Mouse (Mus musculus): Measurements from ENCODE around the gene Olfr521. TPM values are rescaled to one million over a fixed set of nuclear protein-coding genes. Genes with fewer than 3 reads are reported as not detected.
"Not testable (repeated sequence)": the region's sequence is repeated elsewhere in the genome, so short reads cannot be mapped to it uniquely, and the experiment has no call there.

Olfr521 gene
- not detected in 2 replicates for polyA plus RNA-seq (2015; fragmentation: Nextera tagmentation; extraction: Ambion mirVana)

DNA sequence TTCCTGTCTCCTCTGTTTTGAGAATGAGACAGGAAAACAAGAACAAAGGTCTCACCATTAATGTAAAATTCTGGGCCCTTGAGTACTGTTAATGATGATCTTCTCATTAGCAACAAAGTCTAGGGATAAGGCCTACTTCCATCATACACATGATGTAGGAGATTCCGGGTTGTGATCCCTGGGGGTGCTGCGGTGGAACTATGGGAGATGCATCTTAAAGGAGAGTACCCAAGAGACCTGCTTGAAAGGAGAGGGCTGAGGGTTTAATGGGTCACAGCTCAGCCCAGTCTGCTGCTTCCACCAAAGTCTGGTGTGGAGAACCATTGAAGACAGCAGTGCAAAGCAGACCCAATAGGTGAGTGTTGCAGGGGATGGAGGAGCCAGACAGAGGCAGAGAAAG is at the start of gene Olfr521:
TSS of gene Olfr521 (plus strand) at position 301 of the 400 bp plus-strand sequence.
- Histone ChIP-seq H3K36me3 (no peaks in the 10 kb centered on the region), H3K4me1 (no peaks in the 10 kb centered on the region), H3K27me3 (no peaks in the 10 kb centered on the region), H3K27ac (no peak within 1 kb of the TSS), H3K4me2 (no peak within 1 kb of the TSS), H3K4me3 (no peak within 1 kb of the TSS), H3K9ac (no peak within 1 kb of the TSS), H3K9me3 (peaks cover 18% of the 10 kb centered on the region)
- no peak for ATAC-seq (ENCODE audit: insufficient number of reproducible peaks, insufficient read depth, low FRiP score, low TSS enrichment, low read depth)
- 92% methylated on average over 2 of the region's 2 CpGs for WGBS

DNA sequence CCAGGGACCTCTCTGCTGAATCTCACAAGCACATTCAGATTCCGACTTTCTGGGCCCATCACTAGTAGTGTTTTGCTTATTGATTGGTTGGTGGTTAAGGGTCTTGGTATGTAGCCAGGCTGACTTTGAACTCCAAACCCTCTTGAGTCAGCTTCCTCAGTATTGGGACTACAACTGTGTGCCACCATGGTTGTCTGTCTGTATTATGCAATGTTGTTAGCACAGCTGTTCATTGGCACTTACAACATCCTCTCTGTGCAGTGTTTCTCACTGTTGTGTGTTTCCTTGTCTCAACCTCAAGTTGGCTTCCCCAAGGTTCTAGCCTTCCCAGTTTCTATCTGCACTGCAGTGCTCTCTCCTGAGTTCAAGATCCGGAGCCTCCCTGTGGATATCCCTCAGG is 46.8 kb upstream of the Olfr521 start:
- Histone ChIP-seq H3K9ac (no peak overlapping the region), H3K4me3 (no peak overlapping the region), H3K27ac (no peak overlapping the region), H3K4me2 (no peak overlapping the region), H3K4me1 (no peaks in the 10 kb centered on the region), H3K36me3 (no peaks in the 10 kb centered on the region), H3K27me3 (no peaks in the 10 kb centered on the region), H3K9me3 (0 out of 2 replicates have a peak, but pooled peaks cover 5% of the 10 kb centered on the region)
- no peak for ATAC-seq (ENCODE audit: insufficient number of reproducible peaks, insufficient read depth, low FRiP score, low TSS enrichment, low read depth)
- 69% methylated on average over 2 of the region's 2 CpGs for WGBS

DNA sequence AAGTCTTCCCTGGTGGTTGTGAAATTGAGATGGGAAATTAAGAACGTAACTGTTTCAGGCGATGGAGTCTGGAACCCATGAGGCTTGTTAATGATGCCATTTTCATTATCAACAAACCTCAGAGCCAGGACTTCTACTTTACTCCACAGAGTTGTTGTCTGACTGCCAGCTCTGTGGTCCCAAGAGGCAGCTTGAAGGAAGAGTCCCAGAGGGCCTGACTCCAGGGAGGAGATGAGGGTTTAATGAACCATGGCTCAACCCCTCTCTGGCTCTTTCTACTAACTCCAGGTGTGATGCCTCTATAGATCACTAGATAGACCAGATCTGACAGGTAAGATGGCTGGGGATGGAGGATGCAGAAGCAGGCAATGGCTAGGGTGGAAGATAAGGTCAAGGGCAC is 33.3 kb upstream of the Olfr521 start, which contains the start of gene Olfr520:
TSS of gene Olfr520 (plus strand) at position 301 of the 400 bp plus-strand sequence.
- H3K4me3 ChIP-seq: no peak within 1 kb of the TSS
- H3K9ac ChIP-seq: no peak within 1 kb of the TSS
- no peak within 1 kb of the TSS for H3K27ac ChIP-seq
- H3K4me2 ChIP-seq: no peak within 1 kb of the TSS
- ATAC-seq (ENCODE audit: insufficient number of reproducible peaks, insufficient read depth, low FRiP score, low TSS enrichment, low read depth): no peak
- 87% methylated on average over 2 of the region's 2 CpGs for WGBS
- no peaks in the 10 kb centered on the region for H3K4me1 ChIP-seq
- no peaks in the 10 kb centered on the region for H3K9me3 ChIP-seq
- no peaks in the 10 kb centered on the region for H3K36me3 ChIP-seq
- H3K27me3 ChIP-seq: no peaks in the 10 kb centered on the region

DNA sequence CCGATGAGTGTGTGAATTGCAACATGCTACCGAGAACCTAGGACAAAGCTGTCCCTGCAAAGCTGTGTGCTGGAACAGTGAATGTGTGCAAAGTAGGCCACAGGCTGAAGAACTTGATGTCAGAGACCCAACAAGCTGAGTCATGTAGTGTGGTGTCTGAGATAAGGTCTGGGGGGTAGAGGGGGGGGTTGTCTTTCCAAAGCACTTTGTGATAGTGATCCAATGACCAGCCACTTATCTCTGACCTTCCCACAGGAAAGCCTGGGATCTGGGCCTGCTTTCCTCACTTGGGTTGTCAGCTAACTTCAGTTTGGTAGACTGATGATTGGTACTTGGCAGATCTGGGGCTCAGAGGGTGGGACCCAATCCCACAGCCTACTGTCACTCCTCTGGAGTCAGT is 28.7 kb upstream of the Olfr521 start:
- Histone ChIP-seq H3K27ac (no peak overlapping the region), H3K4me1 (0 out of 2 replicates have a peak, but pooled peaks cover 4% of the 10 kb centered on the region), H3K4me3 (no peak overlapping the region), H3K27me3 (no peaks in the 10 kb centered on the region), H3K36me3 (no peaks in the 10 kb centered on the region), H3K9me3 (no peaks in the 10 kb centered on the region), H3K9ac (no peak overlapping the region), H3K4me2 (no peak overlapping the region)
- 96% methylated on average over 2 of the region's 2 CpGs for WGBS
- no peak for ATAC-seq (ENCODE audit: insufficient number of reproducible peaks, insufficient read depth, low FRiP score, low TSS enrichment, low read depth)

DNA sequence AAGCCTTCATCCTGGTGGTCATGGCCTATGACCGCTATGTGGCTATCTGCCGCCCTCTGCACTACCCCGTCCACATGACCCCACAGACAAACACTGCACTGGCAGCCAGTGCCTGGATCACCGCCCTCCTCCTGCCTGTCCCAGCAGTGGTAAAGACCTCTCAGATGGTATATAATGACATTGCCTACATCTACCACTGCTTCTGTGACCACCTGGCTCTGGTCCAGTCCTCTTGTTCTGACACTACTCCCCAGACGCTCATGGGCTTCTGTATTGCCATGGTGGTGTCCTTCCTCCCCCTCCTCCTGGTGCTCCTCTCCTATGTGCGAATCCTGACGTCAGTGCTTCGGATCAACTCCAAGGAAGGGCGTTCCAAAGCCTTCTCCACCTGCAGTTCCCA is 27.8 kb upstream of the Olfr521 start:
- 90% methylated on average over 9 of the region's 9 CpGs for WGBS
- H3K9me3 ChIP-seq; H3K36me3 ChIP-seq; ATAC-seq (ENCODE audit: insufficient number of reproducible peaks, insufficient read depth, low FRiP score, low TSS enrichment, low read depth); H3K27ac ChIP-seq; H3K4me1 ChIP-seq; H3K4me2 ChIP-seq; H3K9ac ChIP-seq; H3K27me3 ChIP-seq; H3K4me3 ChIP-seq: not testable (repeated sequence)

DNA sequence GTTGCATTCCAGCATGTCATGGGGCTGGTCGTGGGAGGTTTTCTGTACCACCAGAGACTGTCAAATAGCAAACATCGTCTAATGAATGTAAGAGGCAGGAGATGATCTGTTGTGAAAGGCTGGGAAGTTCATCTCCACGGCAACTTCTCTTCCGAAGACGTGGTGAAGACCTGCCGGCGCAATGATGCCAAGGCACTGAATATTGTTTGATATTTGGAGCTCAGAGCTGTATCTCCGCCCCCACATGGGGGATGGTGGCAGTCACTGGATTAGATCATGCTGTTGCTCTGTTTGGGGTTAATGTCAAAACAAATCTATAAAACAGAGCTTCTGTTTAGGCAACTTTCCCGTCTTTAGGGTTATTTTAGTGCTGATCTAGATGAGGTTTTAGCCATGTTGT is 24.0 kb upstream of the Olfr521 start:
- Histone ChIP-seq H3K27ac (no peak overlapping the region), H3K36me3 (no peaks in the 10 kb centered on the region), H3K4me3 (no peak overlapping the region), H3K4me1 (0 out of 2 replicates have a peak, but pooled peaks cover 5% of the 10 kb centered on the region), H3K9me3 (no peaks in the 10 kb centered on the region), H3K9ac (no peak overlapping the region), H3K4me2 (no peak overlapping the region), H3K27me3 (no peaks in the 10 kb centered on the region)
- ATAC-seq (ENCODE audit: insufficient number of reproducible peaks, insufficient read depth, low FRiP score, low TSS enrichment, low read depth): no peak
- 60% methylated on average over 9 of the region's 9 CpGs for WGBS

DNA sequence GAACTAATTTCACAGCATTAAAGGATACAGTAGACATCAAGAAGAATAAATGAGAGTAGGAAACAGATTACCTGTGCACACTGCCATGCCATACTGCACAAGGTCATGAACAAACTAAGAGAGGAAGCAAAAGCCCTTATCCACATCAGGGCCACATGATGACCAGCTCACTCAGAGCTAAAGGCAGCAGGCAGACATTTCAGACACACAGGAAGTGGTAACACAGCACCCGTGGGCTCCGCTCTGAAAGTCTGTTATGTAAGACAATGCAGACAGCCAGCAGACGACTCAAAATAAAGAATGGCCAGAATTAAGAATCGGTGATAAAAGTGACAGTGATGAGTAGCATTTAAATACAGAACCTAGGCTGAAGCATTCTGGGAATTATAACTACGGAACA is 18.1 kb downstream of the Olfr521 start:
- WGBS: 76% methylated on average over 5 of the region's 5 CpGs
- H3K9ac ChIP-seq: no peak overlapping the region
- H3K27me3 ChIP-seq: no peaks in the 10 kb centered on the region
- H3K4me1 ChIP-seq: no peaks in the 10 kb centered on the region
- H3K9me3 ChIP-seq: no peaks in the 10 kb centered on the region
- H3K27ac ChIP-seq: no peak overlapping the region
- no peak overlapping the region for H3K4me3 ChIP-seq
- H3K4me2 ChIP-seq: no peak overlapping the region
- no peak for ATAC-seq (ENCODE audit: insufficient number of reproducible peaks, insufficient read depth, low FRiP score, low TSS enrichment, low read depth)
- no peaks in the 10 kb centered on the region for H3K36me3 ChIP-seq

DNA sequence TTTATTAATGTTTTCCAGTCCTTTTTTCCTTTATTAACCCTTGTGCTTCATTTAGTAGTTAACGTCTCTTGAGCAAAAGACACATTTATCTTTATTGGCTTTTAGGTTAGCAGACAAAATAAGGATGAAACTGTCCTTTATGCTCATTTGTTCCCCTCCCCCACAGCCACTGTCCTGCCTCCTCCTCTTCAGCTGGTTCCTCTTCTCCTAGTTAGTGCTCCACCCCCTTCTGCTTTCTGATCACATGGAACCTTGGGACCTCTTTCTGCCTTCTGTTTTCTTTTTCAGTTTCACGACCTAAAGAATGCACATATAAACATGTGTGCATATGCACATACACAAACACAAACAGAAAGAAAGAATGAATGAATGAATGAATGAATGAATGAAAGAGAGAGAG is 18.6 kb downstream of the Olfr521 start:
- 68% methylated on average over 2 of the region's 2 CpGs for WGBS
- Histone ChIP-seq H3K4me3 (no peak overlapping the region), H3K27me3 (no peaks in the 10 kb centered on the region), H3K36me3 (no peaks in the 10 kb centered on the region), H3K27ac (no peak overlapping the region), H3K4me2 (no peak overlapping the region), H3K9ac (no peak overlapping the region), H3K9me3 (no peaks in the 10 kb centered on the region), H3K4me1 (no peaks in the 10 kb centered on the region)
- ATAC-seq (ENCODE audit: insufficient number of reproducible peaks, insufficient read depth, low FRiP score, low TSS enrichment, low read depth): no peak

DNA sequence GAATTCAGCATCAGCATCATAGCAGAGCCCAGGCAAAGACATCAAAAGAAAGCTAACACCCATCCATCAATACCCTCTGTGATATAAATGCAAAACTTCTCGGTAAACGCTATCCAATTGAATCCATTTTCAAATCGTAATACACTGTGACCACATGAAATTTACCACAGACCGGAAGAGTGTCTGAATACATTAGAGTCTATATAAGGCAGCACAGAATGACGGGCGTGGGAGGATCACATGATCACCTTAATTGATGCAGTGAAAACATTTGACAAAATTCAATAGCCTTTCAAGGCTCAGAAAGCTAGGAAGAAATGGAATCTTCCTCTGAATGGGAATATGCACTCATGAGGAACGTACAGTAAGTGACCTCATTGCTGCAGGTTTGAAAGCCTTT is 20.1 kb downstream of the Olfr521 start:
- no peak for ATAC-seq (ENCODE audit: insufficient number of reproducible peaks, insufficient read depth, low FRiP score, low TSS enrichment, low read depth)
- H3K27ac ChIP-seq: no peak overlapping the region
- H3K9me3 ChIP-seq: no peaks in the 10 kb centered on the region
- H3K4me1 ChIP-seq: 0 out of 2 replicates have a peak, but pooled peaks cover 6% of the 10 kb centered on the region
- H3K4me3 ChIP-seq: no peak overlapping the region
- H3K27me3 ChIP-seq: no peaks in the 10 kb centered on the region
- H3K4me2 ChIP-seq: no peak overlapping the region
- WGBS: 57% methylated on average over 7 of the region's 7 CpGs
- H3K36me3 ChIP-seq: no peaks in the 10 kb centered on the region
- no peak overlapping the region for H3K9ac ChIP-seq

DNA sequence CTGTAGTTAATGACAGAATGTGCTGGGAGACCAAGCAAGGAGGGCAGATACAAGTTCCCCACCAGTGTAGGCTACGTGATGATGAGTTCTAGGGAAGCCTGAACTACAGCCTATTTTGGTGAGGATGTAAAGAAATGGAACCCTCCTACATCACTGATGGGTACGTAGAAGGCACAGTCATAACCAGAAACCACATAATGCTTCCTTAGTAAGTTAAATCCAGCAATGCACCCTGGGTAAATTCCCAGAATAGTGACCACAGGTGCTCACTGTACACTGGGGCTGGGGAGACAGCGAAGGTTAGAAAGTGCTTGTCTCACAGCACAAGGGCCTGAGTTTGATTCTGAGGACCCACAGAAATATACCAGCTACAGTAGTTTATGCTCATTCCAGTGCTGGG is 22.2 kb downstream of the Olfr521 start:
- no peak overlapping the region for H3K4me3 ChIP-seq
- H3K9me3 ChIP-seq: no peaks in the 10 kb centered on the region
- no peak overlapping the region for H3K9ac ChIP-seq
- WGBS: 77% methylated on average over 3 of the region's 3 CpGs
- peaks cover 9% of the 10 kb centered on the region; the same call in 1 of the 2 replicates for H3K4me1 ChIP-seq
- no peak overlapping the region for H3K27ac ChIP-seq
- no peak for ATAC-seq (ENCODE audit: insufficient number of reproducible peaks, insufficient read depth, low FRiP score, low TSS enrichment, low read depth)
- no peaks in the 10 kb centered on the region for H3K27me3 ChIP-seq
- no peaks in the 10 kb centered on the region for H3K36me3 ChIP-seq
- H3K4me2 ChIP-seq: no peak overlapping the region

DNA sequence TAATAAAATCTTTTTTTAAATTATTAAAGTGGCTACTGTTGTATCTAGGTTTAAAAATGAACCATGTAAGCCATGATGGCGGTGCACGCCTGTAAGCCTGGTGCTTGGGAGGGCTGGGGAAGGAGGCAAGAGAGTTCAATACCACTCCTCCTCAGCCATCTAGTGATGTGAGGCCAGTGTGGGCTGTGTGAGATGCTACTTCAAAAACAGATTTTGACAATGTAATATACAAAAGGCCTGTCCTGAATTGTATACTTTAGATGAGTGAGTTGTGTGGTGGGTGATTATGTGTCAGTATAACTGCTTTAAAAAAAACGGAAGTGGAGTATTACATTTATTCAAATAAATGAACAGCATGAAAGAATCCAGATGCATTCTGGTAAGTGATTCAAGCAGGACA is 23.5 kb downstream of the Olfr521 start:
- H3K9me3 ChIP-seq: no peaks in the 10 kb centered on the region
- H3K27ac ChIP-seq: no peak overlapping the region
- H3K4me2 ChIP-seq: no peak overlapping the region
- H3K36me3 ChIP-seq: no peaks in the 10 kb centered on the region
- no peak overlapping the region for H3K9ac ChIP-seq
- H3K27me3 ChIP-seq: no peaks in the 10 kb centered on the region; the same call in 1 of the 2 replicates
- peaks cover 9% of the 10 kb centered on the region; the same call in 1 of the 2 replicates for H3K4me1 ChIP-seq
- no peak for ATAC-seq (ENCODE audit: insufficient number of reproducible peaks, insufficient read depth, low FRiP score, low TSS enrichment, low read depth)
- no peak overlapping the region for H3K4me3 ChIP-seq
- 85% methylated on average over 3 of the region's 3 CpGs for WGBS

DNA sequence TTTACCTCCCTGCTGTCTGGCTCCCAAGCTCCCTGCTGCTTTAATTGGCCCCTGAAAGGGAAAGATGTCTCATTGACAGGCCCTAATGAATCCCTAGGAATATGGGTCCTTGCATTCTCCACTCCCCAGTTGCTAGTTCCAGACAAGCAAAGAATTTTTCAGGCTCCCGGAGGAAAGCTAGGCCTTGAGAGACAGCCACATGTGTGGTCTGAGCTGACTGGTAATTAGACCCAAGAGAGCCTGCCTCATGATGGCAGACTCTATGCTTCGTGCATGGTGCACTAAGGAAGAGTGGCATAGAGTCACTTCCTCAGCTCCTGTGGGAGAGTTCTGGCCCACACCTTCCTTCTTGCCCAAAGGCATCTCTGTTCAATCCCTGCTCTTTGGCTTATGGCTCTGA is 24.6 kb downstream of the Olfr521 start:
- H3K9ac ChIP-seq: no peak overlapping the region
- no peak for ATAC-seq (ENCODE audit: insufficient number of reproducible peaks, insufficient read depth, low FRiP score, low TSS enrichment, low read depth)
- WGBS: 29% methylated on average over 2 of the region's 2 CpGs

More for the DNA sequence above, 24.6 kb downstream of the Olfr521 start:
- H3K4me1 ChIP-seq: peaks cover 9% of the 10 kb centered on the region; the same call in 1 of the 2 replicates
- no peak overlapping the region for H3K4me2 ChIP-seq
- H3K4me3 ChIP-seq: no peak overlapping the region
- no peaks in the 10 kb centered on the region for H3K36me3 ChIP-seq
- H3K27me3 ChIP-seq: no peaks in the 10 kb centered on the region; the same call in 1 of the 2 replicates
- H3K9me3 ChIP-seq: no peaks in the 10 kb centered on the region
- H3K27ac ChIP-seq: no peak overlapping the region
